Mouse (Mus musculus): ENCODE measurements around the gene Lypla2. TPM values are rescaled to one million over a fixed set of nuclear protein-coding genes. Genes with fewer than 3 reads are reported as not detected.

The Lypla2 gene
- polyA plus RNA-seq, 1 experiment from 2014 or later: 40.4 TPM

GRCm38 (mm10) chr4:135920304-135921241 lies 51.9 kb downstream of the Lypla2 start, which contains the start of gene Fuca1:
Gene Fuca1, plus strand, starts transcription at chr4:135920735.
- peak; percentile 92 for ATAC-seq (ENCODE audit: insufficient read depth)
- Histone ChIP-seq H3K9ac (peak within 1 kb of the TSS; percentile 75), H3K27ac (replicated peaks) (peak within 1 kb of the TSS; percentile 78), H3K36me3 (replicated peaks) (0 out of 2 replicates have a peak, but pooled peaks cover 21% of the 10 kb centered on the region), H3K4me2 (peak within 1 kb of the TSS; percentile 93), H3K4me3 (replicated peaks) (peak within 1 kb of the TSS; percentile 78), H3K4me1 (replicated peaks) (peaks cover 36% of the 10 kb centered on the region), H3K9me3 (replicated peaks) (no peaks in the 10 kb centered on the region), H3K27me3 (no peaks in the 10 kb centered on the region)
- WGBS (ENCODE audit: insufficient replicate concordance): under 1% methylated on average over 60 of the region's 60 CpGs

GRCm38 (mm10) chr4:135919280-135919639 lies 53.2 kb downstream of the Lypla2 start:
- Histone ChIP-seq H3K27me3 (no peaks in the 10 kb centered on the region), H3K27ac (replicated peaks) (peak overlapping the region; percentile 55), H3K4me3 (replicated peaks) (no peak overlapping the region), H3K4me1 (replicated peaks) (peaks cover 35% of the 10 kb centered on the region), H3K9ac (no peak overlapping the region), H3K9me3 (replicated peaks) (no peaks in the 10 kb centered on the region), H3K36me3 (replicated peaks) (0 out of 2 replicates have a peak, but pooled peaks cover 15% of the 10 kb centered on the region), H3K4me2 (no peak overlapping the region; the same call in 1 of the 2 replicates)
- WGBS (ENCODE audit: insufficient replicate concordance): 63% methylated on average over 3 of the region's 3 CpGs
- ATAC-seq (ENCODE audit: insufficient read depth): no peak

- Histone ChIP-seq H3K4me2 (peak overlapping the region; percentile 30; the same call in 1 of the 2 replicates), H3K9me3 (replicated peaks) (no peaks in the 10 kb centered on the region), H3K27ac (replicated peaks) (peak overlapping the region; percentile 55), H3K4me1 (replicated peaks) (peaks cover 37% of the 10 kb centered on the region), H3K36me3 (replicated peaks) (0 out of 2 replicates have a peak, but pooled peaks cover 15% of the 10 kb centered on the region), H3K9ac (no peak overlapping the region), H3K27me3 (no peaks in the 10 kb centered on the region), H3K4me3 (replicated peaks) (no peak overlapping the region)
- 46% methylated on average over 13 of the region's 13 CpGs for WGBS (ENCODE audit: insufficient replicate concordance)
- no peak for ATAC-seq (ENCODE audit: insufficient read depth)
Observed at GRCm38 (mm10) chr4:135918635-135919279, 53.7 kb downstream of the Lypla2 start.

Other genes starting within 250 kb of the Lypla2 start
- 0.55 and 0.56 TPM in 2 replicates for gene Il22ra1, start 244.5 kb downstream of the Lypla2 start, polyA plus RNA-seq (2015; fragmentation: Nextera tagmentation; extraction: Ambion mirVana)
- gene Myom3, start 212.9 kb downstream of the Lypla2 start, polyA plus RNA-seq (2015; fragmentation: Nextera tagmentation; extraction: Ambion mirVana): 0.36 and 0.63 TPM in 2 replicates
- 87.2 and 90.0 TPM in 2 replicates for gene Srsf10, start 116.9 kb downstream of the Lypla2 start, polyA plus RNA-seq (2015; fragmentation: Nextera tagmentation; extraction: Ambion mirVana)
- 77.1 and 78.3 TPM in 2 replicates for gene Pnrc2, start 98.8 kb downstream of the Lypla2 start, polyA plus RNA-seq (2015; fragmentation: Nextera tagmentation; extraction: Ambion mirVana)
- 2.8 and 3.0 TPM in 2 replicates for gene Cnr2, start 77.2 kb downstream of the Lypla2 start, polyA plus RNA-seq (2015; fragmentation: Nextera tagmentation; extraction: Ambion mirVana)
- gene Fuca1, start 51.9 kb downstream of the Lypla2 start, polyA plus RNA-seq (2015; fragmentation: Nextera tagmentation; extraction: Ambion mirVana): 24.0 and 29.4 TPM in 2 replicates
- gene Hmgcl, start 26.2 kb downstream of the Lypla2 start, polyA plus RNA-seq (2015; fragmentation: Nextera tagmentation; extraction: Ambion mirVana): 91.4 and 96.5 TPM in 2 replicates
- gene Gale, start 8.9 kb downstream of the Lypla2 start, polyA plus RNA-seq (2015; fragmentation: Nextera tagmentation; extraction: Ambion mirVana): 38.6 and 46.9 TPM in 2 replicates
- gene Pithd1, start 14.6 kb upstream of the Lypla2 start, polyA plus RNA-seq (2015; fragmentation: Nextera tagmentation; extraction: Ambion mirVana): 73.9 and 81.7 TPM in 2 replicates
- gene Eloa, start 49.1 kb upstream of the Lypla2 start, polyA plus RNA-seq (2015; fragmentation: Nextera tagmentation; extraction: Ambion mirVana): 27.0 and 29.6 TPM in 2 replicates
- 212 and 240 TPM in 2 replicates for gene Rpl11, start 80.8 kb upstream of the Lypla2 start, polyA plus RNA-seq (2015; fragmentation: Nextera tagmentation; extraction: Ambion mirVana)
- gene Id3, start 170.9 kb upstream of the Lypla2 start, polyA plus RNA-seq (2015; fragmentation: Nextera tagmentation; extraction: Ambion mirVana): 41.3 and 42.6 TPM in 2 replicates
- 85.3 and 95.6 TPM in 2 replicates for gene E2f2, start 199.8 kb upstream of the Lypla2 start, polyA plus RNA-seq (2015; fragmentation: Nextera tagmentation; extraction: Ambion mirVana)
- gene Asap3, start 233.7 kb upstream of the Lypla2 start, polyA plus RNA-seq (2015; fragmentation: Nextera tagmentation; extraction: Ambion mirVana): 2.5 and 3.0 TPM in 2 replicates

Measured in liver, embryonic 15.5 days (tissue).